Mouse (Mus musculus) left cerebral cortex, postnatal 25 days (tissue): ENCODE measurements around the gene Zfp429. TPM values are rescaled to one million over a fixed set of nuclear protein-coding genes. Genes with fewer than 3 reads are reported as not detected.

ENCODE experiments used
- total RNA-seq, 2 experiments: library from RNA; stranded (reverse); gene quantifications; 2 replicates each; pipeline ENCODE4 v1.2.3; 2021

The Zfp429 gene
- total RNA-seq, 2 experiments from 2014 or later, result 1.7 to 2.4 TPM

Other genes with a start within 250 kb of the Zfp429 start
- 1 to 10 TPM; 4.1 to 4.8 TPM for gene Rsl1, start 226.6 kb downstream of the Zfp429 start, total RNA-seq
- gene Zfp455, start 205.3 kb downstream of the Zfp429 start, total RNA-seq, result 1 to 10 TPM; 3.7 to 3.8 TPM
- 10 to 100 TPM; 19.6 to 24.5 TPM for gene Zfp458, start 121.4 kb downstream of the Zfp429 start, total RNA-seq
- gene Zfp457, start 93.3 kb downstream of the Zfp429 start, total RNA-seq, result 1 to 10 TPM; 5.5 to 5.8 TPM
- gene Zfp595, start 67.2 kb downstream of the Zfp429 start, total RNA-seq, result 1 to 10 TPM; 2.6 to 3.0 TPM
- gene Gm28044, start 39.3 kb downstream of the Zfp429 start, total RNA-seq, result 1 to 10 TPM; 1.0 to 1.1 TPM
- under 1 TPM; 0.85 to 0.89 TPM for gene Zfp953, start 39.2 kb downstream of the Zfp429 start, total RNA-seq
- not detected for gene Gm28041, start 24.1 kb downstream of the Zfp429 start, total RNA-seq
- gene Zfp456, start 24.0 kb downstream of the Zfp429 start, total RNA-seq, result under 1 TPM; 0.87 to 0.92 TPM
- 1 to 10 TPM; 3.6 to 9.4 TPM for gene Zfp459, start 21.6 kb upstream of the Zfp429 start, total RNA-seq
- 10 to 100 TPM; 10.8 to 14.1 TPM for gene Zfp874a, start 51.8 kb upstream of the Zfp429 start, total RNA-seq
- gene Zfp874b, start 84.4 kb upstream of the Zfp429 start, total RNA-seq, result 10 to 100 TPM; 17.7 to 19.4 TPM
- gene Zfp58, start 100.7 kb upstream of the Zfp429 start, total RNA-seq, result 1 to 10 TPM; 6.0 to 8.1 TPM
- not detected for gene Gm26965, start 126.3 kb upstream of the Zfp429 start, total RNA-seq
- 10 to 100 TPM; 20.3 to 22.9 TPM for gene Zfp87, start 126.4 kb upstream of the Zfp429 start, total RNA-seq
- gene Zfp748, start 154.0 kb upstream of the Zfp429 start, total RNA-seq, result 10 to 100 TPM in 1 of 2 experiments, 1 to 10 TPM in 1; 8.3 to 10.0 TPM
- gene Zfp729b, start 209.9 kb upstream of the Zfp429 start, total RNA-seq, result 1 to 10 TPM; 8.1 to 8.7 TPM
- gene Gm49345, start 237.9 kb upstream of the Zfp429 start, total RNA-seq, result 1 to 10 TPM; 1.2 to 1.8 TPM
- gene Zfp729a, start 238.0 kb upstream of the Zfp429 start, total RNA-seq, result 10 to 100 TPM in 1 of 2 experiments, 1 to 10 TPM in 1; 8.7 to 10.3 TPM